Mouse (Mus musculus) heart, postnatal 0 days (tissue): ENCODE results near the gene Fam72a. TPM values are rescaled to one million over a fixed set of nuclear protein-coding genes. Genes with fewer than 3 reads are reported as not detected.
"Not testable (repeated sequence)": the region's sequence is repeated elsewhere in the genome, so short reads cannot be mapped to it uniquely, and the experiment has no call there.

Source experiments
- ATAC-seq: fragments of 200-750 bp; cut with Nextera tagmentation; 2 replicates; pipeline ENCODE4 v1.8.0; 2017; ENCODE audit warnings: low read depth, moderate number of reproducible peaks, moderate library complexity; ENCODE audit not compliant: insufficient read depth
- DNase-seq: peaks from one replicate; pipeline ENCODE4 v3.0.0-alpha.2; 2016; ENCODE audit warnings: low spot score
- H3K27ac ChIP-seq: fragments of 300-500 bp; sonication (generic); 2 replicates; pipeline ENCODE4 v1.5.1; 2014; ENCODE audit warnings: low read depth, mild to moderate bottlenecking
- H3K27me3 ChIP-seq: fragments of 300-500 bp; sonication (generic); 2 replicates; pipeline ENCODE4 v1.6.1; 2014; ENCODE audit warnings: low read length, mixed read lengths; ENCODE audit not compliant: control insufficient read depth, insufficient read depth
- H3K36me3 ChIP-seq: fragments of 300-500 bp; sonication (generic); replicated peaks from 2 replicates; pipeline ENCODE4 v1.6.1; 2014; ENCODE audit warnings: low read length, mixed read lengths; ENCODE audit not compliant: control insufficient read depth, insufficient read depth
- H3K4me1 ChIP-seq: fragments of 300-500 bp; sonication (generic); 2 replicates; pipeline ENCODE4 v1.6.1; 2014; ENCODE audit warnings: antibody characterized with exemption; ENCODE audit not compliant: control insufficient read depth, insufficient read depth
- H3K4me2 ChIP-seq: fragments of 300-500 bp; sonication (generic); 2 replicates; pipeline ENCODE4 v1.6.1; 2014; ENCODE audit warnings: low read depth, mild to moderate bottlenecking, low read length, moderate library complexity
- H3K4me3 ChIP-seq: fragments of 300-500 bp; sonication (generic); 2 replicates; pipeline ENCODE4 v1.5.1; 2014; ENCODE audit warnings: low read depth, low read length
- H3K9ac ChIP-seq: fragments of 300-500 bp; sonication (generic); replicated peaks from 2 replicates; pipeline ENCODE4 v1.6.1; 2014; ENCODE audit warnings: low read depth, low read length, mixed read lengths
- H3K9me3 ChIP-seq: fragments of 300-500 bp; sonication (generic); replicated peaks from 2 replicates; pipeline ENCODE4 v1.6.1; 2016; ENCODE audit warnings: low read length; ENCODE audit not compliant: control insufficient read depth
- CTCF ChIP-seq: IDR thresholded peaks from 2 replicates; pipeline ENCODE4 v1.5.1; 2016; ENCODE audit warnings: antibody characterized with exemption, control low read depth, low read depth
- EP300 ChIP-seq: IDR thresholded peaks from 2 replicates; pipeline ENCODE4 v1.6.1; 2016; ENCODE audit warnings: antibody characterized with exemption, low read depth
- WGBS: fragments of 180-500 bp; shearing (Covaris S2); extraction: QIAGEN DNeasy Blood & Tissue Kit; methylation state at CpG from one replicate; pipeline ENCODE4 v1.1.7; 2014; 5-methylcytosine and 5-hydroxymethylcytosine counted together
- polyA plus RNA-seq: library from polyadenylated mRNA; unstranded; fragments of >200 nt; fragmentation: Nextera tagmentation; extraction: Ambion mirVana; gene quantifications from 2 replicates; pipeline ENCODE4 v1.2.1, GENCODE M21; 2015
- total RNA-seq: library from RNA; depleted of rRNA; stranded (reverse); fragments of >200 nt; gene quantifications from 2 replicates; pipeline ENCODE4 v1.2.3, GENCODE M21; 2014; ENCODE audit warnings: low replicate concordance

The Fam72a gene
- total and polyA plus RNA-seq, 2 experiments from 2014 or later = 1.1 TPM; not detected in 1

DNA sequence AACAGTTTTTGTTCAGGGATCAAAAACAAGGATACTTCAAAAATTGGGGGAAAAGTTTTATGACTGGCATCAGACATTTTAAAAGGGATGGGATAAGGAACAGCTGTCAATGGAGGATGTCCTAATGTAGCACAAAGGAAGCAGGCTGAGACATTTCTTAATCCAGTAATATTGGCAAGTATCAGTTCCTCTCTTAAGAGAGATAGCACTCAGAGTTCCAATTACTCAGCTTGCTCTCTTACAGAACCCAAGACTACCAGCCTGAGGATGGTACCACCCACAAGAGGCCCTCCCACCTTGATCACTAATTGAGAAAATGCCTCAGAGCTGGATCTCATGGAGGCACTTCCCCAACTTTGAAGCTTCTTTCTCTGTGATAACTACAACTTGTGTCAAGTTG, 32.8 kb downstream of the Fam72a start:
- H3K9ac ChIP-seq = no peak overlapping the region
- H3K4me1 ChIP-seq = no peaks in the 10 kb centered on the region
- H3K4me3 ChIP-seq = no peak overlapping the region
- no peak overlapping the region for H3K4me2 ChIP-seq
- no peaks in the 10 kb centered on the region for H3K36me3 ChIP-seq
- TF ChIP-seq EP300 (no peak), CTCF (no peak)
- H3K9me3 ChIP-seq = no peaks in the 10 kb centered on the region
- no peak overlapping the region for H3K27ac ChIP-seq
- no peak for ATAC-seq
- no peaks in the 10 kb centered on the region for H3K27me3 ChIP-seq
- no peak for DNase-seq

DNA sequence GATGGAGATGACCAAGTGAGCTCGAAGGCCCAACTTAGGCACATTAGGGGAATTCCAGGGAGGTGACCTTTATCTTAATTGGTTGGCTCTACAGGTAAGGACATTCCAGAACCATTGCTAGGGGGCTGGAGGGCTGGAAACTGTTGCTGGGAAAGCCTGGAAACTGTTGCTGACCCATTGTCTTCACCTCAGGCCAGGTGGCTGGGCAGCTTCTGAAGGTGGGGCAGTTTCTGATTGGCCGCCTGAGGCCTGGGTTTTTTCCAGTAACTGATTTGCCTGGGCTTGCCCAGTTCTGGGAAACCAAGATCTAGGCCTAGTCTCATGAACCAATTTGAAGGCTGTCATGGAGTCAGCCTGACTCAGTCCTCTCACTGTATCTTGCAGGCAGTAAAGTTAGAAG, 34.4 kb downstream of the Fam72a start:
- Histone ChIP-seq H3K27me3 (no peaks in the 10 kb centered on the region), H3K9ac (no peak overlapping the region), H3K36me3 (no peaks in the 10 kb centered on the region), H3K27ac (no peak overlapping the region), H3K4me2 (no peak overlapping the region), H3K9me3 (no peaks in the 10 kb centered on the region), H3K4me3 (no peak overlapping the region), H3K4me1 (no peaks in the 10 kb centered on the region)
- WGBS = 82% methylated on average over 2 of the region's 2 CpGs
- ATAC-seq = no peak
- no peak for DNase-seq
- TF ChIP-seq CTCF (no peak), EP300 (no peak)

DNA sequence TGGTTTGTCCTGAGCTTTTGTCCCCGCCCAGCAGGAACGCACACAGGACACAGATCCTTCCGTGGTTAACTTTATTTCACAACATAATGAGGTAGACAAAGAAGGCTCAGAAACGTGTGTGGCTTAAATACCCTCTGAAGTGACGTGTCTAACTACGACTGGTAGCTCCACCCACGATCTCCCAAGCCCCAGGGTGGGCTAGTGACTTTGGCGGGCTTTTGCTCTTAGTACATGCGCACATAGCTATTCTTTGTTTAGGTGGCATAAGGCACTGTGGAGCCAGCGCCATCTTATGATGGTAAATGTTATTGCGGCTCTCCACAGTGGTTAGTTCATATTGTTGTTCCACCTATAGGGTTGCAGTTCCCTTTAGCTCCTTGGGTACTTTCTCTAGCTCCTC, 38.4 kb downstream of the Fam72a start:
- not testable (repeated sequence) for H3K27me3 ChIP-seq, H3K9ac ChIP-seq, H3K4me2 ChIP-seq, H3K9me3 ChIP-seq, DNase-seq, ATAC-seq, H3K4me3 ChIP-seq, H3K27ac ChIP-seq, H3K36me3 ChIP-seq, H3K4me1 ChIP-seq
- WGBS = 43% methylated on average over 11 of the region's 11 CpGs
- TF ChIP-seq CTCF = peak; percentile 23; the same call in 1 of the 2 replicates

DNA sequence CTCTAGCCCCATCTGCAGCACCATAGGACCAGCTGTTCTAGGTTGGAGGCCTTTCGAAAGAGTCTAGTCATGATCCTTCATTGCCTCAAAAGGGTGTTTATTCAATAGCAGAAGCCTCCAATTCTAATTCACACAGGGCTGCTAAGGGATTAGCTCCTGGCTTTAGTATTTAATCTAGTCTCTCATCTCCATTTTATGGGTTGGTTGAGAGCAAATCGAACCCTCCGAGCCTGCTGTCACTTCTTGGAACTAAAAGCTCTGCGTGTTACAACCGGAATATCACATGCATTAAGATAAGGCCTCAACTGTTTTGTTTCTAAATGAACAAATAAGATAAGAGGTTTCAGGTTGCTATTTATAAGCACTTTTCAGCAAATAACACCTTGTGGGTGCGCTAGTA, 42.0 kb downstream of the Fam72a start:
- whole genome bisulfite sequencing = 46% methylated on average over 6 of the region's 6 CpGs
- no peak overlapping the region for H3K4me2 ChIP-seq
- no peak for TF ChIP-seq EP300
- TF ChIP-seq CTCF = no peak
- H3K27me3 ChIP-seq = no peaks in the 10 kb centered on the region
- no peak overlapping the region for H3K9ac ChIP-seq
- DNase-seq (no peak), ATAC-seq (no peak)
- no peaks in the 10 kb centered on the region for H3K36me3 ChIP-seq
- peaks cover 4% of the 10 kb centered on the region; the same call in 1 of the 2 replicates for H3K4me1 ChIP-seq
- H3K4me3 ChIP-seq = no peak overlapping the region
- H3K9me3 ChIP-seq = no peaks in the 10 kb centered on the region
- no peak overlapping the region for H3K27ac ChIP-seq

DNA sequence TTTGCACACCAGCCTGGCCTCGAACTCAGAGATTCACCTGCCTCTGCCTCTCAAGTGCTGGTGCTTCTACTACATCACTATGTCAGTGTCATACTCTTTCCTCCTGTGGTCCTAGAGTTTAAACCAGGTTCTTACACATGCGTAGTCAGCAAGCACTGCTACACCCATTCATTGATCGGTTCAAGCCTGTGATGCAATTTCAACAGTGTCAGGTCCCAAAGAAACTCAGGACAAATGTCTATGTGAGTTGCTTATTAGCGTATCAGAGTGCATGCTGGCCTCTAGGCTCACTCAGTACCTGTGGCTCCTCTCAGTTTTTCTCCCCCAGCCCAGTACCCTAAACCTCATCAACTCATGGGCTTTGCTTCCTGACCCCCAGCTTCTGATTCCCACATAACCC, 42.7 kb downstream of the Fam72a start:
- ATAC-seq = no peak
- Histone ChIP-seq H3K27me3 (no peaks in the 10 kb centered on the region), H3K4me1 (peaks cover 4% of the 10 kb centered on the region; the same call in 1 of the 2 replicates), H3K27ac (no peak overlapping the region), H3K4me3 (no peak overlapping the region), H3K36me3 (no peaks in the 10 kb centered on the region), H3K9me3 (no peaks in the 10 kb centered on the region), H3K9ac (no peak overlapping the region), H3K4me2 (no peak overlapping the region)
- TF ChIP-seq EP300 = no peak
- no peak for TF ChIP-seq CTCF
- DNase-seq = no peak
- 90% methylated on average over 4 of the region's 4 CpGs for WGBS

DNA sequence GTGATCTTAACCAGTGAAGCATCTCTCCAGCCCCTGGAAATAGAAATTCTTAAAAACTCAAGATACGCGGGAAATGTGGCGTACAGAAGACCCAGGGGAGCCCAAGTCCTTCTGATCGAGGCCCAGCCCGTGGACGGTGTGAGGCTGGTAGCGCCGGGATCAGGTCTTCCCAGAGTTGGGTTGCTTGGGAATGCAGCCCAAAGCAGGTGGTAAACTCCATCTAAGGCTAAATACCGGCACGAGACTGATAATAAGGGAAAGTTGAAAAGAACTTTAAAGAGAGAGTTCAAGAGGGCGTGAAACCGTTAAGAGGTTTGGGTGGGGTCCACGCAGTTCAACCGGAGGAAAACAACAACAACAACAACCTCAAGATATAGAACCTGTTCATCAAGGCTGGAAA, 46.0 kb downstream of the Fam72a start:
- TF ChIP-seq EP300 = no peak
- TF ChIP-seq CTCF = no peak
- H3K4me2 ChIP-seq = no peak overlapping the region
- no peak overlapping the region for H3K27ac ChIP-seq
- H3K4me3 ChIP-seq = no peak overlapping the region
- no peaks in the 10 kb centered on the region for H3K36me3 ChIP-seq
- H3K27me3 ChIP-seq = no peaks in the 10 kb centered on the region
- no peak overlapping the region for H3K9ac ChIP-seq
- WGBS = 90% methylated on average over 14 of the region's 14 CpGs
- peaks cover 4% of the 10 kb centered on the region; the same call in 1 of the 2 replicates for H3K4me1 ChIP-seq
- ATAC-seq = peak; percentile 78
- no peaks in the 10 kb centered on the region for H3K9me3 ChIP-seq
- peak; percentile 91 for DNase-seq
